Mouse (Mus musculus): ENCODE results near the gene Lias. TPM values are rescaled to one million over a fixed set of nuclear protein-coding genes. Genes with fewer than 3 reads are reported as not detected.
A peak's percentile ranks its signal among the peaks of the same experiment; 100 is the strongest.

The Lias gene
- polyA plus RNA-seq, 1 experiment from 2014 or later, result 60.3 TPM

DNA sequence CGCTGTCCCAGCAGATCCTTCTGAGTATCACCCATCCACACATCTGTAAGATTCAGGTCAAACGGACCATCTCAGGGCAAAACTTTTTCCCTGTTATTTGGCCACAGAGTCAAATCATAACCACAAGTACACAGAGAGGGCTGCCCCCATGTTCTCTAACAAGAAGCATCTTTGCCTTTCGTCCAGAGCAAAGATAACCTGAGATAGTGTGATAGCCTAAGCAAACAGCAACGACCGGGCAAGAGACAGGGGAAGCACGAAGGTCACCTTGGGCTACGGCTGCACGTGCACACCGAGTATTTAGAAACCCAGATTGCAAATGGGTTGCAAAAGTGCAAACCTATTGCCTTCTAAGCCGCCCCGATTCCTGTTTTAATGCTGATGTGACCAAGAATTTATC is 23.5 kb upstream of the Lias start:
- Histone ChIP-seq H3K4me3 (ENCODE audit: control insufficient read depth in 1 of 2, insufficient read depth in 1 of 2, low read depth in 1 of 2, low read length in 2 of 2) (no peak overlapping the region), H3K4me2 (ENCODE audit: low read length) (no peak overlapping the region), H3K36me3 (ENCODE audit: control insufficient read depth, insufficient read depth, low read length) (no peaks in the 10 kb centered on the region), H3K27ac (replicated peaks in 1 of 2; ENCODE audit: control insufficient read depth in 1 of 2, insufficient read depth in 1 of 2, low read depth in 2 of 2, low read length in 2 of 2) (no peak overlapping the region), H3K27me3 (ENCODE audit: control insufficient read depth, insufficient read depth, low read length) (no peaks in the 10 kb centered on the region), H3K4me1 (ENCODE audit: control insufficient read depth in 2 of 2, insufficient read depth in 2 of 2, low read length in 2 of 2) (no peaks in the 10 kb centered on the region), H3K9ac (ENCODE audit: low read length) (no peak overlapping the region), H3K9me3 (ENCODE audit: control insufficient read depth, low read length) (no peaks in the 10 kb centered on the region)
- no peak for ATAC-seq (ENCODE audit: insufficient number of reproducible peaks, insufficient read depth, low FRiP score, low read depth)
- WGBS, result 61% methylated on average over 11 of the region's 11 CpGs

DNA sequence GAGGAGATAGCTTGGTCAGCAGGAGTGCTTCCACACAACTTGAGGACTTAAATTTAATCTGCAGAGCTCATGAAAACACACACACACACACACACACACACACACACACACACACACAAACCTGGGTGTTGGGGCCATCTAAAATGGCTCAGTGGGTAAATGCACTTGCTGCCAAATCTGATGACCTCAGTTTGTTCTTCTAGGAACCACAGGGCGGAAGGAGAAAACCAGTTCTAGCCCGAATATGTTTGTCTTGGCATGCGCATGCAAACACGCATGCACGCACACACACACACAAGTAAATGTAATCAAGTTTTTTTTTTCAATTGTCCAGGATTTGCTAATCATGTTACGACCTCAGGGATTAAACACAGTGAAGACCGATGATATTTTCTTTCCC is 19.7 kb upstream of the Lias start:
- no peak for ATAC-seq (ENCODE audit: insufficient number of reproducible peaks, insufficient read depth, low FRiP score, low read depth)
- 90% methylated on average over 7 of the region's 7 CpGs for WGBS

GRCm38 (mm10) chr5:65374746-65375145 is 16.6 kb upstream of the Lias start:
- no peak for ATAC-seq (ENCODE audit: insufficient number of reproducible peaks, insufficient read depth, low FRiP score, low read depth)
- Histone ChIP-seq H3K27ac (replicated peaks in 1 of 2; ENCODE audit: control insufficient read depth in 1 of 2, insufficient read depth in 1 of 2, low read depth in 2 of 2, low read length in 2 of 2) (no peak overlapping the region), H3K4me2 (ENCODE audit: low read length) (no peak overlapping the region), H3K4me3 (ENCODE audit: control insufficient read depth in 1 of 2, insufficient read depth in 1 of 2, low read depth in 1 of 2, low read length in 2 of 2) (no peak overlapping the region), H3K9ac (ENCODE audit: low read length) (no peak overlapping the region), H3K4me1 (ENCODE audit: control insufficient read depth in 2 of 2, insufficient read depth in 2 of 2, low read length in 2 of 2) (no peaks in the 10 kb centered on the region), H3K9me3 (ENCODE audit: control insufficient read depth, low read length) (no peaks in the 10 kb centered on the region), H3K27me3 (ENCODE audit: control insufficient read depth, insufficient read depth, low read length) (no peaks in the 10 kb centered on the region), H3K36me3 (ENCODE audit: control insufficient read depth, insufficient read depth, low read length) (no peaks in the 10 kb centered on the region)
- 75% methylated on average over 7 of the region's 7 CpGs for WGBS

More for the DNA sequence above, 19.7 kb upstream of the Lias start:
- H3K4me3 ChIP-seq (ENCODE audit: control insufficient read depth in 1 of 2, insufficient read depth in 1 of 2, low read depth in 1 of 2, low read length in 2 of 2), result no peak overlapping the region
- H3K27ac ChIP-seq (replicated peaks in 1 of 2; ENCODE audit: control insufficient read depth in 1 of 2, insufficient read depth in 1 of 2, low read depth in 2 of 2, low read length in 2 of 2), result no peak overlapping the region
- no peaks in the 10 kb centered on the region for H3K4me1 ChIP-seq (ENCODE audit: control insufficient read depth in 2 of 2, insufficient read depth in 2 of 2, low read length in 2 of 2)
- H3K4me2 ChIP-seq (ENCODE audit: low read length), result no peak overlapping the region
- no peaks in the 10 kb centered on the region for H3K9me3 ChIP-seq (ENCODE audit: control insufficient read depth, low read length)
- H3K36me3 ChIP-seq (ENCODE audit: control insufficient read depth, insufficient read depth, low read length), result no peaks in the 10 kb centered on the region
- H3K9ac ChIP-seq (ENCODE audit: low read length), result no peak overlapping the region
- H3K27me3 ChIP-seq (ENCODE audit: control insufficient read depth, insufficient read depth, low read length), result no peaks in the 10 kb centered on the region

DNA sequence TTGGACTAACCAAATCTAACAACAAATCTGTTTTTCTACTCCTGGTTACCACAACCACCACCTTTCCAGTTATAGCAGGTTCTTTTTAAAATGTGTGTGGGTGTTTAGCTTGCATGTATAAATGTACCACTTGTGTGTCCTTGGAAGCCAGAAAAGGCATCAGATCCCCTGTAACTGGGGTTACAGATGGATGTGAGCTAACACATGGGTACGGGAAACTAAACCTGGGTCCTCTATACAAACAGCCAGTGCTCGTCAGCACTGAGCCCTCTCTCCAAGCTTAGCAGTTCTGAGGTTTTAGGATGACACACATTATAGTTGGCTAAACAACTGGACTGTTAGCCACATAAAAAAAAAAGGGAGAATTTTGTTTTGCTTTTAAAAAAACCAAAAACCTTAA is 5.6 kb upstream of the Lias start:
- no peak overlapping the region for H3K9ac ChIP-seq (ENCODE audit: low read length)
- ATAC-seq (ENCODE audit: insufficient number of reproducible peaks, insufficient read depth, low FRiP score, low read depth), result no peak
- no peaks in the 10 kb centered on the region for H3K27me3 ChIP-seq (ENCODE audit: control insufficient read depth, insufficient read depth, low read length)
- H3K27ac ChIP-seq (replicated peaks in 1 of 2; ENCODE audit: control insufficient read depth in 1 of 2, insufficient read depth in 1 of 2, low read depth in 2 of 2, low read length in 2 of 2), result no peak overlapping the region
- no peak overlapping the region for H3K4me3 ChIP-seq (ENCODE audit: control insufficient read depth in 1 of 2, insufficient read depth in 1 of 2, low read depth in 1 of 2, low read length in 2 of 2)
- 73% methylated on average over 2 of the region's 2 CpGs for WGBS
- H3K4me1 ChIP-seq (ENCODE audit: control insufficient read depth in 2 of 2, insufficient read depth in 2 of 2, low read length in 2 of 2), result peaks cover 0 to 14% of the 10 kb centered on the region in 2 experiments
- H3K9me3 ChIP-seq (ENCODE audit: control insufficient read depth, low read length), result no peaks in the 10 kb centered on the region
- peaks cover 48% of the 10 kb centered on the region for H3K36me3 ChIP-seq (ENCODE audit: control insufficient read depth, insufficient read depth, low read length)
- H3K4me2 ChIP-seq (ENCODE audit: low read length), result no peak overlapping the region

DNA sequence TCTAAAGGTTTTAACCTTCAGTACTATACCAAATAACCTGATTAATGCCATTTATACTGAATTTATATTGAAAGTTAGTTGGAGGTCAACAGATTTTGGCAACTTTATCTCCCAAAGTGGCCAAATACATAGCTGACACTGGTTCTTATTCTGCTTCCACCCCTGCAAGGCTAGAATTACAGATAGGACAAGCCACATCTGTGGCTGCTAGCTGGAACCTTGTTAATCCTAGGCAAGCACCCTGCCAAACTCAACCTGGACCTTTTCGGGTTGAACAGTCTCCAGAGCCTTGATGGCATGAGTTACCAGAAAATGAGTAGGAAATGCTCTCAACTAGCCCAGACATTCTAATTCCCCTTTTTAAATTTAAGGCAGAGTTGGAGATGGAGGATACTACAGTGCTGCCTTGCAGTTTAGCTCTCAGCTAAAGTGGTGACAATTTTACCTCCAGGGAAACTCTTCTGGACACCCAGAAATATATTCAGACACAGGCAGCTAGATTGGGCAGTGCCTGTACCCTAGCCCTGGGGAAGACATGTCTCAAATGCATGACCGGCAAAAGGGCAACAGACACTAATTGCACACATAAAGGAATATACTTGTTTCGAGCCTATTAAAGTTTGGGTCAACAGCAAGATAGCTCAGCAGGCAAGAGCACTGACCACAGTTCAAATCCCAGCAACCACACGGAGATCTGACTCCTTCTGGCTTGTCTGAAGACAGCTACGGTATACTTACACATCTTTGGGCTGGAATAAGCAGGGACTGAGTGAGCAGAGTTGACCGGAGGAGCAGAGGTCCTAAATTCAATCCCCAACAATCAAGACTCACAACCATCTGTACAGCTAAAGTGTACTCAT is 4.1 kb upstream of the Lias start:
- H3K36me3 ChIP-seq (ENCODE audit: control insufficient read depth, insufficient read depth, low read length), result peaks cover 48% of the 10 kb centered on the region
- ATAC-seq (ENCODE audit: insufficient number of reproducible peaks, insufficient read depth, low FRiP score, low read depth), result no peak
- no peak overlapping the region for H3K27ac ChIP-seq (replicated peaks in 1 of 2; ENCODE audit: control insufficient read depth in 1 of 2, insufficient read depth in 1 of 2, low read depth in 2 of 2, low read length in 2 of 2)
- H3K27me3 ChIP-seq (ENCODE audit: control insufficient read depth, insufficient read depth, low read length), result no peaks in the 10 kb centered on the region
- H3K4me1 ChIP-seq (ENCODE audit: control insufficient read depth in 2 of 2, insufficient read depth in 2 of 2, low read length in 2 of 2), result peaks cover 0 to 18% of the 10 kb centered on the region in 2 experiments
- H3K4me3 ChIP-seq (ENCODE audit: control insufficient read depth in 1 of 2, insufficient read depth in 1 of 2, low read depth in 1 of 2, low read length in 2 of 2), result no peak overlapping the region
- H3K9me3 ChIP-seq (ENCODE audit: control insufficient read depth, low read length), result no peaks in the 10 kb centered on the region
- H3K4me2 ChIP-seq (ENCODE audit: low read length), result no peak overlapping the region
- 80% methylated on average over 6 of the region's 6 CpGs for WGBS
- H3K9ac ChIP-seq (ENCODE audit: low read length), result no peak overlapping the region

- peak overlapping the region; percentile 90 for H3K9ac ChIP-seq (ENCODE audit: low read length)
- 0 out of 2 replicates have a peak, but pooled peaks have one; percentile 11 for ATAC-seq (ENCODE audit: insufficient number of reproducible peaks, insufficient read depth, low FRiP score, low read depth)
- H3K36me3 ChIP-seq (ENCODE audit: control insufficient read depth, insufficient read depth, low read length), result peaks cover 61% of the 10 kb centered on the region
- H3K4me3 ChIP-seq (ENCODE audit: control insufficient read depth in 1 of 2, insufficient read depth in 1 of 2, low read depth in 1 of 2, low read length in 2 of 2), result peak overlapping the region; percentile 76 to 84
- H3K4me2 ChIP-seq (ENCODE audit: low read length), result peak overlapping the region; percentile 94
- 2% methylated on average over 12 of the region's 12 CpGs for WGBS
- peak overlapping the region; percentile 51 to 92; a peak in 2 of 4 replicates for H3K27ac ChIP-seq (replicated peaks in 1 of 2; ENCODE audit: control insufficient read depth in 1 of 2, insufficient read depth in 1 of 2, low read depth in 2 of 2, low read length in 2 of 2)
- H3K9me3 ChIP-seq (ENCODE audit: control insufficient read depth, low read length), result no peaks in the 10 kb centered on the region
- H3K27me3 ChIP-seq (ENCODE audit: control insufficient read depth, insufficient read depth, low read length), result no peaks in the 10 kb centered on the region
- H3K4me1 ChIP-seq (ENCODE audit: control insufficient read depth in 2 of 2, insufficient read depth in 2 of 2, low read length in 2 of 2), result peaks cover 0 to 20% of the 10 kb centered on the region in 2 experiments
Measured at GRCm38 (mm10) chr5:65391753-65392152, 456 bp downstream of the Lias start.

DNA sequence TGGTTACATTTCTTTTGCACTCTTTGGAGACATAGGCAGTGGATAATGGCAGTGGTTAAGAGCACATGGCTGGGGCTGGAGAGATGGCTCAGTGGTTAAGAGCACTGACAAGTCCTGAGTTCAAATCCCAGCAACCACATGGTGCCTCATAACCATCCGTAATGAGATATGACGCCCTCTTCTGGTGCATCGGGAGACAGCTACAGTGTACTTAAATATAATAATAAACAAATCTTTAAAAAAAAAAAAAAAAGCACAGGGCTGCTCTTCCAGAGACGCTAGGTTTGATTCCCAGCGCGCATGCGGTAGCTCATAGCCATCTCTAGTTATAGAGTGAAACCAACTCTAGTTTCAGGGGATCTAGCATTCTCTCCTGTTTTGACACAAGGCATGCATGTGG is 3.1 kb downstream of the Lias start:
- no peak overlapping the region for H3K9ac ChIP-seq (ENCODE audit: low read length)
- no peak overlapping the region for H3K27ac ChIP-seq (replicated peaks in 1 of 2; ENCODE audit: control insufficient read depth in 1 of 2, insufficient read depth in 1 of 2, low read depth in 2 of 2, low read length in 2 of 2)
- no peaks in the 10 kb centered on the region for H3K27me3 ChIP-seq (ENCODE audit: control insufficient read depth, insufficient read depth, low read length)
- no peaks in the 10 kb centered on the region for H3K9me3 ChIP-seq (ENCODE audit: control insufficient read depth, low read length)
- 92% methylated on average over 7 of the region's 7 CpGs for WGBS
- ATAC-seq (ENCODE audit: insufficient number of reproducible peaks, insufficient read depth, low FRiP score, low read depth), result no peak
- no peak overlapping the region for H3K4me2 ChIP-seq (ENCODE audit: low read length)
- H3K36me3 ChIP-seq (ENCODE audit: control insufficient read depth, insufficient read depth, low read length), result peaks cover 62% of the 10 kb centered on the region
- no peak overlapping the region for H3K4me3 ChIP-seq (ENCODE audit: control insufficient read depth in 1 of 2, insufficient read depth in 1 of 2, low read depth in 1 of 2, low read length in 2 of 2)
- H3K4me1 ChIP-seq (ENCODE audit: control insufficient read depth in 2 of 2, insufficient read depth in 2 of 2, low read length in 2 of 2), result peaks cover 0 to 15% of the 10 kb centered on the region in 2 experiments
